ENCODE assay signal across 8 mouse cellular contexts in genomic region chr2:13413520-13414178, GRCm38 (mm10).
DNase-seq lines count a peak whose midpoint lies in the region; ATAC-seq and TF ChIP-seq lines count a peak whose summit lies in the region.

No protein-coding gene starts in this region.

- H3K27ac ChIP-seq in heart, embryonic 16.5 days (ENCODE audit: low read length), result peak overlapping the region; percentile 87
- H3K27ac ChIP-seq in midbrain, embryonic 11.5 days (ENCODE audit: low read depth, low read length), result no peak overlapping the region
- H3K27ac ChIP-seq in thymus, adult 2 months (ENCODE audit: control insufficient read depth, insufficient read depth, low read length), result peak overlapping the region; percentile 69

- no peaks in the 10 kb centered on the region for H3K27me3 ChIP-seq in heart, embryonic 16.5 days (ENCODE audit: control insufficient read depth, insufficient read depth, low read length)
- no peaks in the 10 kb centered on the region for H3K27me3 ChIP-seq in midbrain, embryonic 11.5 days (ENCODE audit: control insufficient read depth, insufficient read depth, low read length)
- H3K27me3 ChIP-seq in thymus, adult 2 months (ENCODE audit: control insufficient read depth, insufficient read depth, low read length), result no peaks in the 10 kb centered on the region

- DNase-seq in layer of hippocampus, adult 11-12 months (ENCODE audit: low spot score), result peak; percentile 26
- no peak for DNase-seq in layer of hippocampus, postnatal 25 days (ENCODE audit: extremely low spot score in 1 of 2, low spot score in 1 of 2)
- DNase-seq in embryo, embryonic 10 days (ENCODE audit: low spot score), result peak; percentile 54
- DNase-seq in kidney, postnatal 25 days, result peak; percentile 57 to 70
- no peak for DNase-seq in midbrain, embryonic 11.5 days (ENCODE audit: low spot score, missing footprints)
- peak; percentile 77 for DNase-seq in thymus, adult 2 months
- no peak for DNase-seq in frontal cortex, postnatal 14 days (ENCODE audit: low spot score in 2 of 2)

- H3K9me3 ChIP-seq in heart, embryonic 16.5 days (replicated peaks; ENCODE audit: control insufficient read depth, low read length), result no peaks in the 10 kb centered on the region
- no peaks in the 10 kb centered on the region for H3K9me3 ChIP-seq in midbrain, embryonic 11.5 days (ENCODE audit: control insufficient read depth, low read length)

- WGBS in heart, embryonic 16.5 days, result 37% methylated on average over 4 of the region's 4 CpGs
- WGBS in midbrain, embryonic 11.5 days, result 69% methylated on average over 4 of the region's 4 CpGs
- 3% methylated on average over 4 of the region's 4 CpGs for WGBS in thymus, adult 2 months

- TF ChIP-seq CTCF in thymus, adult 2 months (IDR thresholded peaks at IDR 0.05; ENCODE audit: borderline replicate concordance, control insufficient read depth, extremely low read depth, insufficient read depth, low read length, poor library complexity), result no peak

- H3K4me2 ChIP-seq in heart, embryonic 16.5 days (ENCODE audit: low read depth, low read length), result no peak overlapping the region
- H3K4me2 ChIP-seq in midbrain, embryonic 11.5 days, result no peak overlapping the region

- peaks cover 9% of the 10 kb centered on the region for H3K4me1 ChIP-seq in heart, embryonic 16.5 days (ENCODE audit: control insufficient read depth, insufficient read depth, low read length)
- 0 out of 2 replicates have a peak, but pooled peaks cover 5% of the 10 kb centered on the region for H3K4me1 ChIP-seq in midbrain, embryonic 11.5 days (ENCODE audit: control insufficient read depth, insufficient read depth, low read length)
- H3K4me1 ChIP-seq in thymus, adult 2 months (replicated peaks; ENCODE audit: control insufficient read depth, insufficient read depth, low read length), result peaks cover 25% of the 10 kb centered on the region

- TF ChIP-seq POLR2A in thymus, adult 2 months (IDR thresholded peaks at IDR 0.05; ENCODE audit: control insufficient read depth, extremely low read depth, insufficient read depth, low read length, poor library complexity), result no peak

- H3K4me3 ChIP-seq in heart, embryonic 16.5 days (ENCODE audit: low read length), result no peak overlapping the region
- no peak overlapping the region for H3K4me3 ChIP-seq in midbrain, embryonic 11.5 days (ENCODE audit: low read depth, low read length)
- no peak overlapping the region for H3K4me3 ChIP-seq in thymus, adult 2 months (ENCODE audit: control insufficient read depth, insufficient read depth, low read length)

- H3K9ac ChIP-seq in heart, embryonic 16.5 days (ENCODE audit: low read length), result no peak overlapping the region
- H3K9ac ChIP-seq in midbrain, embryonic 11.5 days (ENCODE audit: low read length), result no peak overlapping the region

- peak; percentile 90 for ATAC-seq in heart, embryonic 16.5 days (replicated peaks; ENCODE audit: extremely low read depth, insufficient read depth, low FRiP score)
- 0 out of 2 replicates have a peak, but pooled peaks have one; percentile 6 for ATAC-seq in midbrain, embryonic 11.5 days (ENCODE audit: low FRiP score)

- H3K36me3 ChIP-seq in heart, embryonic 16.5 days (ENCODE audit: control insufficient read depth, insufficient read depth), result no peaks in the 10 kb centered on the region
- H3K36me3 ChIP-seq in midbrain, embryonic 11.5 days (ENCODE audit: control insufficient read depth, insufficient read depth, low read length), result no peaks in the 10 kb centered on the region
- H3K36me3 ChIP-seq in thymus, adult 2 months (ENCODE audit: control insufficient read depth, insufficient read depth, low read length), result no peaks in the 10 kb centered on the region

Comparison
In these comparisons a context has a peak if more than half of its experiments do, and no peak if none do; other contexts are left out.
1. DNase-seq: peak in layer of hippocampus, adult 11-12 months (single experiment), embryo, embryonic 10 days (single experiment), kidney, postnatal 25 days (2 of 2) and thymus, adult 2 months (single experiment); none in layer of hippocampus, postnatal 25 days (0 of 2), midbrain, embryonic 11.5 days (single experiment) and frontal cortex, postnatal 14 days (0 of 2).